Mouse (Mus musculus) embryo, embryonic 11 days (tissue): Measurements from ENCODE around the gene Cog6.

Experiments
- DNase-seq: peaks from one replicate; pipeline ENCODE4 v3.0.0-alpha.2; 2015

Cog6 gene

GRCm38 (mm10) chr3:53016436-53017340 lies at the start of gene Cog6:
Cog6 (minus strand) TSS chr3:53017237.
- DNase-seq: peak; percentile 91

- no peak for DNase-seq
Observed at GRCm38 (mm10) chr3:53066095-53066372, 49.0 kb upstream of the Cog6 start.

- DNase-seq: no peak
Observed at GRCm38 (mm10) chr3:53065267-53066094, 48.4 kb upstream of the Cog6 start.

- DNase-seq: no peak
Observed at GRCm38 (mm10) chr3:53063423-53064147, 46.5 kb upstream of the Cog6 start.

GRCm38 (mm10) chr3:53059959-53060358 lies 42.9 kb upstream of the Cog6 start:
- DNase-seq: no peak

GRCm38 (mm10) chr3:53056430-53056829 lies 39.4 kb upstream of the Cog6 start:
- no peak for DNase-seq

- no peak for DNase-seq
Observed at GRCm38 (mm10) chr3:53052385-53052784, 35.3 kb upstream of the Cog6 start.

- DNase-seq: no peak
Observed at GRCm38 (mm10) chr3:53046371-53046770, 29.3 kb upstream of the Cog6 start.

GRCm38 (mm10) chr3:53045697-53046096 lies 28.7 kb upstream of the Cog6 start:
- no peak for DNase-seq

- DNase-seq: peak; percentile 39
Observed at GRCm38 (mm10) chr3:53044682-53045299, 27.8 kb upstream of the Cog6 start.

- DNase-seq: peak; percentile 82
Observed at GRCm38 (mm10) chr3:53044238-53044637, 27.2 kb upstream of the Cog6 start.

- no peak for DNase-seq
Observed at GRCm38 (mm10) chr3:53043206-53043780, 26.3 kb upstream of the Cog6 start.

GRCm38 (mm10) chr3:53042240-53042567 lies 25.2 kb upstream of the Cog6 start:
- DNase-seq: no peak

GRCm38 (mm10) chr3:53041411-53042239 lies 24.6 kb upstream of the Cog6 start, which contains the start of gene Lhfp:
Lhfp (plus strand) TSS chr3:53041528.
- peak; percentile 88 for DNase-seq

GRCm38 (mm10) chr3:53040593-53041410 lies 23.8 kb upstream of the Cog6 start:
- DNase-seq: peak; percentile 39

GRCm38 (mm10) chr3:53039746-53040145 lies 22.7 kb upstream of the Cog6 start:
- no peak for DNase-seq

- DNase-seq: no peak
Observed at GRCm38 (mm10) chr3:53038913-53039312, 21.9 kb upstream of the Cog6 start.

GRCm38 (mm10) chr3:53036941-53037340 lies 19.9 kb upstream of the Cog6 start:
- DNase-seq: no peak

GRCm38 (mm10) chr3:53036076-53036475 lies 19.0 kb upstream of the Cog6 start:
- DNase-seq: no peak

- DNase-seq: peak; percentile 84
Observed at GRCm38 (mm10) chr3:53033448-53033847, 16.4 kb upstream of the Cog6 start.

GRCm38 (mm10) chr3:53032432-53032831 lies 15.4 kb upstream of the Cog6 start:
- no peak for DNase-seq
